Mouse (Mus musculus) c-Kit-positive CD71-positive TER-119-negative erythroid progenitor cells, embryonic 14.5 days (primary cell): ENCODE results near the gene Cox19.
"Not testable (repeated sequence)": the region's sequence is repeated elsewhere in the genome, so short reads cannot be mapped to it uniquely, and the experiment has no call there.

Experiments used
- DNase-seq: peaks from one replicate; pipeline ENCODE4 v3.0.0-alpha.2; 2013; ENCODE audit warnings: low read depth

The Cox19 gene

GRCm38 (mm10) chr5:139363858-139364257 lies 12.6 kb upstream of the Cox19 start:
- DNase-seq = no peak

GRCm38 (mm10) chr5:139359244-139359643 lies 8.0 kb upstream of the Cox19 start:
- no peak for DNase-seq

- DNase-seq = no peak
These were observed 7.4 kb upstream of the Cox19 start for GRCm38 (mm10) chr5:139358653-139359052.

GRCm38 (mm10) chr5:139355235-139355772 lies 4.1 kb upstream of the Cox19 start:
- DNase-seq = no peak

- no peak for DNase-seq
These were observed 2.7 kb upstream of the Cox19 start for GRCm38 (mm10) chr5:139353946-139354345.

- peak; percentile 80 for DNase-seq
These were observed 2.3 kb upstream of the Cox19 start for GRCm38 (mm10) chr5:139353496-139353895.

- no peak for DNase-seq
These were observed 1.1 kb upstream of the Cox19 start, which contains the start of gene Cyp2w1 for GRCm38 (mm10) chr5:139352317-139352716. Gene Cyp2w1, plus strand, starts transcription at chr5:139352617.

GRCm38 (mm10) chr5:139351628-139352027 lies 410 bp upstream of the Cox19 start:
- DNase-seq = no peak

- peak; percentile 51 for DNase-seq
These were observed 1.5 kb downstream of the Cox19 start for GRCm38 (mm10) chr5:139349713-139350112.

- no peak for DNase-seq
These were observed 4.0 kb downstream of the Cox19 start for GRCm38 (mm10) chr5:139347225-139347624.

GRCm38 (mm10) chr5:139345364-139345714 lies 5.9 kb downstream of the Cox19 start:
- no peak for DNase-seq

GRCm38 (mm10) chr5:139344687-139345363 lies 6.4 kb downstream of the Cox19 start:
- peak; percentile 89 for DNase-seq

GRCm38 (mm10) chr5:139344021-139344686 lies 7.1 kb downstream of the Cox19 start:
- peak; percentile 79 for DNase-seq

GRCm38 (mm10) chr5:139338891-139339290 lies 12.3 kb downstream of the Cox19 start:
- DNase-seq = no peak

GRCm38 (mm10) chr5:139338403-139338802 lies 12.8 kb downstream of the Cox19 start:
- DNase-seq = no peak

GRCm38 (mm10) chr5:139337826-139338370 lies 13.3 kb downstream of the Cox19 start:
- DNase-seq = no peak

- no peak for DNase-seq
These were observed 15.6 kb downstream of the Cox19 start for GRCm38 (mm10) chr5:139335634-139336033.

GRCm38 (mm10) chr5:139334394-139334793 lies 16.8 kb downstream of the Cox19 start:
- DNase-seq = not testable (repeated sequence)

GRCm38 (mm10) chr5:139333301-139334013 lies 17.8 kb downstream of the Cox19 start:
- no peak for DNase-seq

GRCm38 (mm10) chr5:139332590-139333272 lies 18.5 kb downstream of the Cox19 start:
- no peak for DNase-seq

- peak; percentile 75 for DNase-seq
These were observed 19.5 kb downstream of the Cox19 start for GRCm38 (mm10) chr5:139331742-139332141.

- DNase-seq = no peak
These were observed 20.5 kb downstream of the Cox19 start for GRCm38 (mm10) chr5:139330766-139331165.
